Mouse (Mus musculus): ENCODE measurements around the gene Rabl6. TPM values are rescaled to one million over a fixed set of nuclear protein-coding genes. Genes with fewer than 3 reads are reported as not detected.

The Rabl6 gene
- polyA plus RNA-seq, 1 experiment from 2014 or later = 77.1 TPM

GRCm38 (mm10) chr2:25577951-25578795 is 30.1 kb downstream of the Rabl6 start:
- H3K4me1 ChIP-seq = peaks cover 82% of the 10 kb centered on the region
- peak; percentile 70 for DNase-seq (ENCODE audit: low spot score)
- H3K27me3 ChIP-seq (replicated peaks; ENCODE audit: low read depth, poor library complexity, severe bottlenecking) = peaks cover 62% of the 10 kb centered on the region
- H3K27ac ChIP-seq (replicated peaks) = peak overlapping the region; percentile 44
- 5% methylated on average over 75 of the region's 75 CpGs for WGBS
- peak overlapping the region; percentile 51 for H3K4me3 ChIP-seq
- no peaks in the 10 kb centered on the region for H3K9me3 ChIP-seq
- peaks cover 8% of the 10 kb centered on the region for H3K36me3 ChIP-seq (replicated peaks)

DNA sequence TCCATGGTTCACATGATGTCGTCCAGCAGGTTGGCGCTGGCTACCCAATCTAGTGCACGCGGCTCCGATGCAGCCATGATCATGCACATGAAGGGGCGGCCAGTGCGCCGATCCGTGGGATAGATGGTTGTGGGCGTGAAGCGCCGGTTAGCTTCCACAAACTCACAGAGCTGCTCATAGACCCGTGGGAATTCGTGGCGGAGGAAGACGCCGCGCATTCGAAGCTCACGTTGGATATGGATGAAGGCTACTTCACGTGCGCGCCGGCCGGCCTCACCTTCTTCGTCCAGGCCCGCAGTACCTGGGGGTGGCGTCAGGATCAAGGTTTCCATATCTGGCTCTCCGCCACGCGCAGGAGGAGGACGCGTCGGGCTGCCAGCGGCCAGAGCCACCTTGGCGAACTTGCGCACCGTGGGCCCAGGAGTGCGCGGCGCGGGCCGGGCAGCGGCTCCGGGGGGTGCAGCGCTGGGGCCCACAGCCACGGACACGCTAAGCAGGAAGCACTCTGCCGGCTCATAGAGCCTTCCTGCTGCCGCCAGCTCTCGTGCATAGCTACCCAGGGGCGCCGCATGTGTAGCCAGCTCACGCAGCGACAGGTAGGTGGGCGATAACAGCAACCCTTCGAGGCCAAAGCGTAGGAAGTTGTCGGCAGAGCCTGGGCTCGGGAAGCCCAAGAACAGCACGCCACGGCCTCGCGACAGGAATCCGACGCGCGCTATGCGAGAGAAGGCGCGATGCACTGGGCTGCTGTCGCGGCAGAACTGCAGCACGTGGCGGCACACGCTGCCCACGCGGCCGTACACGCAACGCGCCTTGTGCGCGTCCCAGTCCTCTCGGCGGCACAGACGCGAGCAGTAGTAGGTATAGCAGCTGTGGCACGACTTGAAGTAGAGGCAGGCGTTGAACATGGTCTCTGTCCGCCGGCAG is 31.1 kb downstream of the Rabl6 start:
- Histone ChIP-seq H3K4me3 (peak overlapping the region; percentile 51), H3K27me3 (replicated peaks; ENCODE audit: low read depth, poor library complexity, severe bottlenecking) (peaks cover 62% of the 10 kb centered on the region), H3K36me3 (replicated peaks) (peaks cover 12% of the 10 kb centered on the region), H3K27ac (replicated peaks) (peak overlapping the region; percentile 44; the same call in 1 of the 2 replicates), H3K4me1 (peaks cover 77% of the 10 kb centered on the region), H3K9me3 (no peaks in the 10 kb centered on the region)
- WGBS = 12% methylated on average over 92 of the region's 92 CpGs
- no peak for DNase-seq (ENCODE audit: low spot score)

GRCm38 (mm10) chr2:25576028-25576850 is 32.1 kb downstream of the Rabl6 start:
- Histone ChIP-seq H3K36me3 (replicated peaks) (peaks cover 21% of the 10 kb centered on the region), H3K4me3 (peak overlapping the region; percentile 71), H3K27me3 (replicated peaks; ENCODE audit: low read depth, poor library complexity, severe bottlenecking) (peaks cover 60% of the 10 kb centered on the region), H3K4me1 (peaks cover 69% of the 10 kb centered on the region), H3K27ac (replicated peaks) (0 out of 2 replicates have a peak overlapping the region, but pooled peaks have one; percentile 92), H3K9me3 (no peaks in the 10 kb centered on the region)
- WGBS = 71% methylated on average over 16 of the region's 16 CpGs
- DNase-seq (ENCODE audit: low spot score) = no peak

- H3K27ac ChIP-seq (replicated peaks) = peak overlapping the region; percentile 92
- H3K4me3 ChIP-seq = peak overlapping the region; percentile 71
- H3K27me3 ChIP-seq (replicated peaks; ENCODE audit: low read depth, poor library complexity, severe bottlenecking) = peaks cover 53% of the 10 kb centered on the region
- peaks cover 65% of the 10 kb centered on the region for H3K4me1 ChIP-seq
- WGBS = 16% methylated on average over 21 of the region's 21 CpGs
- DNase-seq (ENCODE audit: low spot score) = peak; percentile 68
- peaks cover 28% of the 10 kb centered on the region for H3K36me3 ChIP-seq (replicated peaks)
- no peaks in the 10 kb centered on the region for H3K9me3 ChIP-seq
Measured at GRCm38 (mm10) chr2:25575432-25576027, 32.8 kb downstream of the Rabl6 start.

GRCm38 (mm10) chr2:25574579-25575431 is 33.5 kb downstream of the Rabl6 start, which contains the start of the genes Mamdc4 and Phpt1:
Gene Mamdc4, minus strand, starts transcription at chr2:25574845.
Gene Phpt1, minus strand, starts transcription at chr2:25575224.
- H3K36me3 ChIP-seq (replicated peaks) = peaks cover 35% of the 10 kb centered on the region
- peaks cover 46% of the 10 kb centered on the region for H3K27me3 ChIP-seq (replicated peaks; ENCODE audit: low read depth, poor library complexity, severe bottlenecking)
- WGBS = under 1% methylated on average over 45 of the region's 45 CpGs
- H3K9me3 ChIP-seq = no peaks in the 10 kb centered on the region
- H3K4me1 ChIP-seq = peaks cover 63% of the 10 kb centered on the region
- peak within 1 kb of the TSS; percentile 92 for H3K27ac ChIP-seq (replicated peaks)
- peak; percentile 97 for DNase-seq (ENCODE audit: low spot score)
- H3K4me3 ChIP-seq = peak within 1 kb of the TSS; percentile 71

DNA sequence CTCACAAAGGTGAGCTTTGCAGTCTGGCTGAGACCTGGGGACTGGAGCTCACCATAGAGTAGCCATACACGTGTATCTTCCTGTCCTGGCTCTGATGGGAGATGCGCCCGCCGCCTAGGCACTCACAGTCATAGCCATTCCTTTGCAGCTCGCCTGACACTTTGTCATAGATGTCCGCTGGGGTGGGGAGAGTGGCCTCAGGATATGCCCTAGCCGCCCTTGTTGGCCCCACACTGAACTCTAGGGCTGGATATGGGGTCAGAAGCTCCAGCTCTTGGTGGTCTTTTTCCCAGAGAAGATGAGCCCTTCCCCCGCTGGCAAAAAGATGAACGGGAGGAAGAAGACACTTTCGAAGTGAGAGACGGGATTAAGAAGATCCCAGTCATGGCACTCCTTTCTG is 34.2 kb downstream of the Rabl6 start:
- no peak for DNase-seq (ENCODE audit: low spot score)
- Histone ChIP-seq H3K4me1 (peaks cover 56% of the 10 kb centered on the region), H3K27me3 (replicated peaks; ENCODE audit: low read depth, poor library complexity, severe bottlenecking) (peaks cover 39% of the 10 kb centered on the region), H3K9me3 (no peaks in the 10 kb centered on the region), H3K4me3 (peak overlapping the region; percentile 71), H3K27ac (replicated peaks) (peak overlapping the region; percentile 92), H3K36me3 (replicated peaks) (peaks cover 42% of the 10 kb centered on the region)
- WGBS = 20% methylated on average over 11 of the region's 11 CpGs

GRCm38 (mm10) chr2:25573068-25573467 is 35.3 kb downstream of the Rabl6 start:
- no peaks in the 10 kb centered on the region for H3K9me3 ChIP-seq
- peaks cover 52% of the 10 kb centered on the region for H3K36me3 ChIP-seq (replicated peaks)
- peaks cover 28% of the 10 kb centered on the region for H3K27me3 ChIP-seq (replicated peaks; ENCODE audit: low read depth, poor library complexity, severe bottlenecking)
- no peak overlapping the region for H3K27ac ChIP-seq (replicated peaks)
- WGBS = 97% methylated on average over 2 of the region's 2 CpGs
- H3K4me3 ChIP-seq = peak overlapping the region; percentile 71
- H3K4me1 ChIP-seq = peaks cover 45% of the 10 kb centered on the region
- DNase-seq (ENCODE audit: low spot score) = no peak

DNA sequence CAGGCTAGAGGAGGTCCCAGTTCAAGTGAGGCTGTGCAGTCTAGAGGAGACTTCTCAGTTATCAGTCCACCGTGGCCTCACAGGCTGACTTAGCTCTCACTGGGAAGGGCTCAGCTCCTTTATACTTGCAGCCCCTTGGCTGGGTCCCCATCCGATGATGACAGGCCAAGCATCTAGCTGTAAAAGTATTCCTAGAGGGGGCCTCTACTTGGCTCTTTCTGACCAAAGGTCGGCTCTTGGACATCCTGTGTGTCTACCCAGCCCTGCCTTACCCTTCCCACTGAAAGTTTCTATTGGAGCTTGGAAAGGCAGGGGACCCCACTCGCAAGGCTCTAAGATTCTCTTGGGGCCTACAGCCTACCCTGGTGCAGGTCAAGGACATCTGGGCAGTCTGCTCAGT is 37.1 kb downstream of the Rabl6 start:
- H3K36me3 ChIP-seq (replicated peaks) = peaks cover 71% of the 10 kb centered on the region

GRCm38 (mm10) chr2:25569323-25569722 is 39.0 kb downstream of the Rabl6 start:
- Histone ChIP-seq H3K4me3 (no peak overlapping the region), H3K36me3 (replicated peaks) (peaks cover 90% of the 10 kb centered on the region), H3K27me3 (replicated peaks; ENCODE audit: low read depth, poor library complexity, severe bottlenecking) (no peaks in the 10 kb centered on the region), H3K4me1 (peaks cover 15% of the 10 kb centered on the region), H3K27ac (replicated peaks) (no peak overlapping the region), H3K9me3 (no peaks in the 10 kb centered on the region)
- 85% methylated on average over 3 of the region's 3 CpGs for WGBS
- no peak for DNase-seq (ENCODE audit: low spot score)

More for the DNA sequence above, 37.1 kb downstream of the Rabl6 start:
- WGBS = 87% methylated on average over 4 of the region's 4 CpGs
- H3K4me1 ChIP-seq = peaks cover 28% of the 10 kb centered on the region
- H3K27ac ChIP-seq (replicated peaks) = no peak overlapping the region
- H3K4me3 ChIP-seq = no peak overlapping the region
- DNase-seq (ENCODE audit: low spot score) = no peak
- H3K27me3 ChIP-seq (replicated peaks; ENCODE audit: low read depth, poor library complexity, severe bottlenecking) = peaks cover 10% of the 10 kb centered on the region
- H3K9me3 ChIP-seq = no peaks in the 10 kb centered on the region

GRCm38 (mm10) chr2:25568473-25569019 is 39.8 kb downstream of the Rabl6 start:
- DNase-seq (ENCODE audit: low spot score) = no peak
- 93% methylated on average over 6 of the region's 6 CpGs for WGBS

More at GRCm38 (mm10) chr2:25568473-25569019, 39.8 kb downstream of the Rabl6 start:
- Histone ChIP-seq H3K4me1 (peaks cover 7% of the 10 kb centered on the region), H3K27me3 (replicated peaks; ENCODE audit: low read depth, poor library complexity, severe bottlenecking) (no peaks in the 10 kb centered on the region), H3K4me3 (no peak overlapping the region), H3K27ac (replicated peaks) (no peak overlapping the region), H3K36me3 (replicated peaks) (peaks cover 98% of the 10 kb centered on the region), H3K9me3 (no peaks in the 10 kb centered on the region)

All from embryonic facial prominence, embryonic 10.5 days (tissue).